Mouse (Mus musculus): ENCODE measurements around the gene Gpr162.

GRCm38 (mm10) chr6:124835531-124835930, 28.3 kb downstream of the Gpr162 start:
- no peak for TF ChIP-seq CTCF (IDR thresholded peaks at IDR 0.05; ENCODE audit: extremely low read depth, insufficient read depth, low read length)
- no peak for TF ChIP-seq POLR2A (IDR thresholded peaks at IDR 0.05; ENCODE audit: extremely low read depth, insufficient read depth, low read length)

Data from cortical plate, adult 2 months (tissue).